Mouse (Mus musculus) hindlimb bud, embryonic 11.5 days (tissue): ENCODE measurements around the gene Zfp609.
"Not testable (repeated sequence)": the region's sequence is repeated elsewhere in the genome, so short reads cannot be mapped to it uniquely, and the experiment has no call there.

Experiments
- DNase-seq: peaks from one replicate; pipeline ENCODE4 v3.0.0-alpha.2; 2012; ENCODE audit warnings: low read depth, low spot score; ENCODE audit errors: extremely low spot score

The Zfp609 gene

GRCm38 (mm10) chr9:65725291-65725622, 102.1 kb downstream of the Zfp609 start:
- DNase-seq = no peak

- DNase-seq = no peak
These were observed 102.7 kb downstream of the Zfp609 start for GRCm38 (mm10) chr9:65724471-65725290.

DNA sequence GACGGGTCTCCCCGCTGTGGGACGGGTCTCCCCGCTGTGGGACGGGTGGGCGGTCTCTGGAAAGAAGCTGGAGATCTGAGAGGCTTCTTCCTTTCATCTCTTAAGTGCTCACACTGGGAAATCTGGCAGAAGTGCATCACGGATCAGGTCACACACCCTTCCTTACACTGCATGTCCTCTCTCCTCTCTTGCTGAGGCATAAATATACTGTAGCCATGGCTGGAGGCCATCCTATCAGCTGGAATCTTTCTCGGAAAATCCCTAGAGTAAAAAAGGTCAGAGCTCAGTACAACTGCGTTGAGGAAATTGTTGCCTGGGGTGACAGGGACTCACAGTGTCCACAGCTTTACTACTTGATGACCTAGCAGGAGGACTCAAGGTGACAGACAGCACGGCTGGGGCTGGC, 106.2 kb downstream of the Zfp609 start:
- no peak for DNase-seq

- no peak for DNase-seq
These were observed 109.2 kb downstream of the Zfp609 start for GRCm38 (mm10) chr9:65718195-65718594.

- no peak for DNase-seq
These were observed 123.3 kb downstream of the Zfp609 start for GRCm38 (mm10) chr9:65703926-65704595.

DNA sequence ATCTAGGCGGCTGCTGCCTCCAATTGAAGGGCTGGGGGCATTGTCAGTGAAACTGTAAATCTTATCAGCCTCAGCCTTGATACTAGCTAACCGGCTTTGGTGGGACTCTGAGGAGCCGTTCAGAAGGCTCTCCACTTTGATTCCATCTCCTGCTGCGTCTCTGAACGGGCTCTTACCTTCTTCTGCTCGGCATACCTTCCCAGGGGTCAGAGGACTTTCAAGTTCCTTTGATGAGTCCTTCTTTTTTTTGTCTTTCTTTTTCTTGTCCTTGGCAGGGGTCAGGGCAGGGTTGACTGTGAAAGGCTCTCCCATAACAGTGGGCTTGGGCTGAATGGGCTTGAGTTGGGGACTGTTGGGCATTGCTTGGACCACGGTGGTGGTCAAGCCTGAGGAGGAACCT, 124.1 kb downstream of the Zfp609 start:
- DNase-seq = no peak

- DNase-seq = no peak
These were observed 125.1 kb downstream of the Zfp609 start for GRCm38 (mm10) chr9:65702286-65702685.

GRCm38 (mm10) chr9:65700504-65700903, 126.9 kb downstream of the Zfp609 start:
- DNase-seq = no peak

GRCm38 (mm10) chr9:65697992-65698391, 129.4 kb downstream of the Zfp609 start:
- DNase-seq = no peak

DNA sequence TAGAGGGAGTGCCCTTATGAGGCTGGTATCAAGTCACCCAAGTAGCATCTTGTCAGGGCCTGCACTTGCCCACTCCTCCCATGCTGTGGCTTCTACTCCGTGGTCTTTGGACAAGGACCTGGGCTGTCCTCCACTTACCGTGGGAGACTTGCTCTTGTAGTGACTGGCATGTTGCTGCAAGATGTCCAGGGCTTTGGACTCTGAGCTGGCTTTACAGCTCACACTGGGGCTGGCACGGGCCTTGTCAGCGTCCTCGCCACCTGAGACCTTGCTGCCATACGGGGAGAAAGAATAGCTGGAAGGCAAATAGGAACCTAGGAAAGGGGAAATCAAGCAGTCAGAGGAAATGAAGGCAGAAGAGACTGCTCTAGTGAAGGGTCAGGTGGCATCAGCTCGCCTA, 130.0 kb downstream of the Zfp609 start:
- DNase-seq = no peak

- DNase-seq = no peak
These were observed 131.0 kb downstream of the Zfp609 start for GRCm38 (mm10) chr9:65696337-65696736.

GRCm38 (mm10) chr9:65695646-65696045, 131.7 kb downstream of the Zfp609 start:
- no peak for DNase-seq

- DNase-seq = no peak
These were observed 134.3 kb downstream of the Zfp609 start for GRCm38 (mm10) chr9:65692959-65693603.

- no peak for DNase-seq
These were observed 134.9 kb downstream of the Zfp609 start for GRCm38 (mm10) chr9:65692466-65692865.

- DNase-seq = not testable (repeated sequence)
These were observed 137.5 kb downstream of the Zfp609 start for GRCm38 (mm10) chr9:65689869-65690268.

DNA sequence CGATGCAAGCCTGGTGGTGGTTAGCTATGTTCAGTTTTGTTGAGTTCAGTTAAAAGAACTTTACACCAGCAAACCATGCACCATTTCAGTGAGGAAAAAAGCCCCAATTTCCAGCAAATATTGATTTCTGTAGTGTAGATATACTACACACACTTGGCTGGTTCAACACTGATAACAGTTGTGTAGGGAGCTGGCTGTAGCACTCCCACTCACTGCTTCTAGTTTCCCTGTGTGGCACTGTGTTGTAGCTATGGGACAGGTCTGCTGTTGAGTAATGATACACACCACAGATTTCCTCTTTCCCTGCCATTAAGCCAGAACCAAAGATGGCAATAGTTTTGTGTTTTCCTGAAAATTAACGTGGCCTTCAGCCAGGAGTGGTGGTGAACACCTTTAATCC, 142.7 kb downstream of the Zfp609 start:
- no peak for DNase-seq

- DNase-seq = no peak
These were observed 144.4 kb downstream of the Zfp609 start for GRCm38 (mm10) chr9:65682994-65683393.

DNA sequence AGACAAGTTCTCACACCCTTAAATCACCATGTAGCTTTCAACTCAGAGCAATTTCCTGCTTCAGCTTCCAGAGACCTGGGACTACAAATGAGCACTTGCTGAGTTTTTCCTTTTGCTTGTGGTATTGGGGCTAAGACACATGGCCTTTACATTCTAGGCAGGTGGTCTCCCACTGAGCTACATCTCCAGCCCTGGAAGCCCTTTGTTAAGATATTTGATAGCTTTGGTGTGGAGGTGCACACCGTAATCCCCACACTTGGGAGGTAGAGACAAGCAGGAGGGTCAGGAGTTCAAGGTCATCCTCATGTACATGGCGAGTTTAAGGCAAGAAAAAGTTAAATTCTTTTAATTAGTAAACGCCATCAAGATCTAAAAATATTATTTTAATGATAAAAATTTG, 145.2 kb downstream of the Zfp609 start:
- no peak for DNase-seq

DNA sequence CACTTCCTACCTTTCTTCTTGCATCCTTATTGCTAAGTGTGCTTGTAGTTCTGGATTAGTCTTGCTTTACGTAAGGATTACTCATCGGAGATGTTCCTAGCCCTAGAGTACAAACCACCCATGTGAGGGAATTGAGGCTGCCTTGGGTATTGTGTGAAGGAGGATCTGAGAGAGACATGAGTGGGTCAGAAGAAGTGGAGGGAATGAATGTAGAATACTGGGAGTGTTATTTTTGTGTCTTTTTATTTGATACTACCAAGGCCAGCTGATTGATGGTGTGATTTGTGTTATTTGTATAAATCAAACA, 145.8 kb downstream of the Zfp609 start:
- no peak for DNase-seq

- no peak for DNase-seq
These were observed 146.3 kb downstream of the Zfp609 start for GRCm38 (mm10) chr9:65680938-65681633.

DNA sequence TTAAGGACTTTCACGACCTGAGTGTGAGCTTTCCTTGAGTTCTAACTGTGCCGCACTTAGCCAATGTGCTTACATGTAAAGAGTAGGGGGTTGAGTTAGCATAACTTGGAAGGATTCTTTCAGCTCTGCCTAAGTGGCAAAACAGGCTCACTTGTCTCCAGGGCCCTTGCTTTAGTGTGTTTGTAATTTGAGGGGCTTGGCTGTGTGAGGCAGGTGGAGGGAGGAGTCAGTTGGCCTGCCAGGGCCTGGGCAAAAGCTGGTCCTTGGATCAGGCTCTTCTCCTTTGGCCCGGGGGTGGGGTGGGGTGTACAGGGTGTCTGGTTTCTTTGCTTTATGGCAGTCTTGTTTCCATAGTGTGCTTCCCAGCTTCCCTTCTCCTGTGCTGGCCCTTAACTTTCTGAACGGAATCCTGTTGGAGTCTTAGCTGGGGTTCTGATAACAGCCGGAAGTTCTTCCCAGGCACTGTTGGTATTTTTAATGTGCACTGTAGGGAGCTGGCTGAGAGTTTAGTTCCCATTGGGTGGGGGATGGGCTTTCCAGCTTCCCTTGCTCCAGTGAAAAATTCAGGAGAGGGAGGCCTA, 148.1 kb downstream of the Zfp609 start:
- DNase-seq = peak; percentile 49
